Mouse (Mus musculus) left cerebral cortex, postnatal 4 days (tissue): ENCODE measurements around the gene Magi2. TPM values are rescaled to one million over a fixed set of nuclear protein-coding genes. Genes with fewer than 3 reads are reported as not detected.

Experiments
- DNase-seq: peaks from one replicate; pipeline ENCODE4 v3.0.0-alpha.2; 2022
- intact Hi-C: fragments of 180-260 bp; cut with DNase I; formaldehyde crosslinking; loops from one replicate; pipeline ENCODE4 v1.15.1; 2025
- total RNA-seq, 2 experiments: library from RNA; stranded (reverse); gene quantifications; 2 replicates each; pipeline ENCODE4 v1.2.3; 2021

The Magi2 gene
- total RNA-seq, 2 experiments from 2014 or later = 102 to 118 TPM

DNA sequence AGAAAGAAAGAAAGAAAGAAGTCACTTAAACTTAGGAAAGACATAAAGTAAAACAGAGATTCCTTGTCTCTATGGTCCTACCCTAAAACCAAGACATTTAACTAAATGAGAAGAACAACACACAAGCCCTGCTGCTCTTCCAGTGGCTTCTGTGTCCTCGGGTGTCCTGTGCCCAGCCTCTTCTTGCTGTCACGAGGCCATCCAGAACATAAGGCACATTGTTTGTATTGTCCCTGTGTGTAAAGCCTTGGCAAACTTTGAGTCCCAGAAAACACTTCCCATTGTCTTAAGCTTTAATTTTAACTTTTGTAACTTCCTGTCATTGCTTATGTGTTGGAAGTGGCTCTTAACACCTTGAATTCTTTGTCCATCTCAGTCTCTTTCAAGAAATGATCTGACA is 1348.0 kb downstream of the Magi2 start:
- intact Hi-C loops = no loop called here
- DNase-seq = no peak

DNA sequence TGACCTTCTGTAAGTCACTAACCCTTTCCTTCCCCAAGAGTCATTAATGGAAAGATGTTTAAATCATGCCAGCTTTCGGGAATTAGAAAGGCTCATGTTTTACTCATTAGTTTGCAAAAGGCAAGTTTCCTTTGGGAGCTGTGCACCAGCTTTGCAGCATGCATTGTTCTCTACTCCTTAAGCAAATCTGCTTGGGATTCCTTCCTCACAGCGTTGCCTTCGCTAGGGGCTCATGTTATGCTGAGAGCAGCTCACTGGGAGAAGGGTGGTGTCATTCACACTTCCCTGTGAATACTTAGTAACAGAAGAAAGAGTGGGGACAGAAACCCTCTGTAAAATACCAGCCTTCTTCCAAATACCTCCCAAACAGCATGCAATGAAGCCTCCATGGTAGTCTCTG is 1349.0 kb downstream of the Magi2 start:
- intact Hi-C loops = no loop called here
- DNase-seq = no peak

DNA sequence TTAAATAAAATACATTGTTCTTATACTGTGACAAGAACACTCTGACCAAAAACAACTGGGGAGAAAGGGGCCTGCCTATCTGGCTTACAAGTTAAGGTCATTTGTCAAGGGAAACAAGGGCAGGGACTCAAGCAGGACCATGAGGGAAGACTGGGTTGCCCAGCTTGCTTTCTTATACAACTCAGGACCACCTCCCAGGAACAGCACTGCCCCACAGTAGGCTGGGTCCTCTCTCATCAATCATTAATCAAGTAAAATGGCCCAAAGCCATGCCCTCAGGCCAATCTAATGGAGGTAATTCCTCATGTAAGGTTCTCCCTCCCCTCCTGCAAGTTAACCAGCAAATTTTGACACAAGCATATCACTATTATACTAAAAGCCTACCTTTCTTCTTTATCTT is 1349.4 kb downstream of the Magi2 start:
- no peak for DNase-seq
- intact Hi-C loops = no loop called here

DNA sequence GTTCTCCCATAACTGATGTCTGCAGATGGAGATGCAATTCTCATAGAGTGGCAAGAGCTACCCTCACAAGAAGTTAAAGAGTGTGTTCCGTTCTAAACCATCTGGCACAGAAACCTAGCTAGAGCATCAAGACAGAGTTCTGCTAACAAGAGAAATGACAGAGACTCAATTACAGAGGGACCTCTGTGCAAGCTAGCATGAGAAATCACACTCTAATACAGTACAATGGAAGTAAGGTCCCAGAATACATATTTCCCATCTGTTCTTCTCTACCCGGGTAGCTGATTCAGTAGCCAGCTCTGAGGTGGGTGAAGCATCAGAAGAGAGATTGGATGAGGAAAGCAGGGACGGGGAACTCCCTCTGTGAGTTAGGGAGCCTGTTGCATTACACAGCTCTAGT is 1351.8 kb downstream of the Magi2 start:
- no peak for DNase-seq
- intact Hi-C loops = no loop called here

DNA sequence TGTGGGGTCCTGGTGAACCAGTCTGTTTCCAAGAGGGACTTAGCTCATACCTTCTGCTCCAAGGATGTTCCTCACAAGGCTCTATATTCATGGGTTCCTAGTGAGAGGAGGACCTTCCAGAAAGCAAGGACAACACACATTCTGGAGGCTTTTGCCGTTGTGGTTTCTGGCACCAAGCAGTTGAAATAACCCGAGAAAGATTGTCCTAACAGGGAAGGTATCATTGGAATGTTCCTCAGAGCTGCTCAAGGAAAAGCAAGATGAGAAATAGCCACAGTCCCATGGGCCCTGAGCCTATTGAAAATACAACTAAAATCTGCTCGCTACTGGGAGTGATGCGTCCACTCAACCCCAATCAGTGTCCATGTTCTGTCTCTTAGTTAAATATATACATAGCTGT is 1353.8 kb downstream of the Magi2 start:
- DNase-seq = no peak
- intact Hi-C loops = no loop called here

DNA sequence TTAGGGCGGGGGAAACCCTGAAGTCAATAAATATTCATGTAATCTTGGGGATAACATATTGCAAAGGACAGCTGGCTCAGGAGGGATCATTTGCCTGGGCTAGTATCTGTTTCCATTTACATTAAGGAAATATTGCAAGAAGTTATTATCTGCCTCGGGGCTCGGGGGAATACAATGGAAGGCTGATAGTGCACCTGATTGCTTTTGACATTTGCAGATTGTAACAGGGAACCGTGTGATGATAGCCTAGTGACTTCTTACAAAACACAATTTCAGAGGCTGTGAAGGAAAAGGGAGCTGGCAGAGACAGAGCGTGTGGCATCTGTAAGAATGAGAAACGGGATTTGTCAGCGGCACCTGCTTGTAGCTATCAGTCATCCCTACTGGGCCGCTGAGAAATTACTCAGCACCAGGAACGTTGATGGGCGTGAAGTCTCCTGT is 1356.2 kb downstream of the Magi2 start:
- no peak for DNase-seq
- intact Hi-C loops = no loop called here

DNA sequence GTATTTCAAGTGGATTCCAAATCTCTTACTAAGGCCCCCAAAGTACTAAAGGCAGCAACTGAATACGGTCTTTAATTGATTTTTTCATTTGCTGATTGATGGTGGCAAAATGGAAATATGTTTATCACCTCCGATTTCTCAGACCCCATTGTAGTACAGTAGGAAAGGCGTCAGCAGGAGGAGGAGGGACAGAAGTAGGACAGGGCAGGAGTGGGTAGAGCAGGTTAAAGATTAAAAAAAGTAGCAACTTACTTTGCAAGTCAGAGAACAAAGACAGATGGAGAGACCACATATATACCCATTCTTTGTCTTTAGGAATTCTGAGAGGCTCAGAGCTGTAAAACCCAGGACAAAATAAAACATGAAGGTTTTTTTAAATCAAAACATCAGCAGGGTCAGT is 1356.8 kb downstream of the Magi2 start:
- no peak for DNase-seq
- intact Hi-C loops = no loop called here

DNA sequence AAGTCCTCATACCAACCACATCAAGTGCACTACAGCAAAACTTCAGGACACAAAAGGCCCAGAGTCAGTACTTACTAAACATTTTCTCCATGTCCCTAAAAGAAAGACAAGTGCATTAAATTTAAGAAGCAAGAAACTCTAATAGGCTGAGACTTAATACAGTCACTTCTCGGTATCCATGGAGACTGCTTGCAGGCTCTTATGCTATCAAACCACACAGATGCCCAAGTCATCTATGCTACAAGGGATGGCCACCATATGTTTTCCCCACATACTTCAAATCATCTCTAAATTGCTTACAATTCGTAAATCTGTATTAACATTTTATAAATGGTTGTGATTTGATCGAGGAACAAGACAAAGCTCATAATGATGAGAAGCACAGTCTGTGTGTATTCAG is 1357.9 kb downstream of the Magi2 start:
- DNase-seq = no peak
- intact Hi-C loops = no loop called here

DNA sequence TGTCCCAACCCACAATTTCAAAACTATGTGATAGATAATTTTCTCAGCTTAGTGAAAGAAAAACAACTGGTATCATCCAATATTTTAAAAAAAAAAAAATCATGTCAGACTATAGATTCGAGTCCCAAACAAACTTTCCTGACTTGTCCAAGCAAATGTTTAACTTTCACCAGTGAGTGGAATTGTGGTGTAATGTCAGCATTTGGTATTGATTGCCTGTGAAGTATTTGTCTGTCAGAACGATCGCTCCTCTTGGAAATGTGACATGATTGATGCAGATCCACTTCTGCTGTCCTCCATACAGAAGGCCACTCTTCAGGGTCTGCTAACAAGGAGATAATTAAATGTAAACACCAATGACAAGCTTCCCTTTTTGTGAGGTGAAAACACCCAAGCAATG is 1362.9 kb downstream of the Magi2 start:
- intact Hi-C loops = no loop called here
- DNase-seq = no peak

DNA sequence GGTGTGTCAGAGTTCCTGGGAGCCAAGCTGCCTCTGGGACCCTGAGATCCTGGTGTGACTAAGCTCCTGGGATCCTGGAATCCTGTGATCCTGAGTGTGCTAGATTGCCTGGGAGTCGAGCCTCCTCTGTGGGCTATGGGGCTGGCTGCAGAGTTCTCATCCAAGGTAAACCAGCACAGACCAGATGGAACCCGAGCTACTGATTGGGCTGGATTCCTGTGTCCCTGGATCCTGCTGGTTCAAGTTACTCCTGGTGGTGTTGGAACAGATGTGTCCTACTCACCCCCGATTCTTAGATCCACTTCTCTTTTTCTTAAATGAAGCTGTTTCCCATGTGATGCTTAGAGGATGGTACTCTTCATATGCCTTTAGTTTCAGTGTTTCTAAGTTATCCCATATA is 1371.4 kb downstream of the Magi2 start:
- intact Hi-C loops = no loop called here
- DNase-seq = no peak

DNA sequence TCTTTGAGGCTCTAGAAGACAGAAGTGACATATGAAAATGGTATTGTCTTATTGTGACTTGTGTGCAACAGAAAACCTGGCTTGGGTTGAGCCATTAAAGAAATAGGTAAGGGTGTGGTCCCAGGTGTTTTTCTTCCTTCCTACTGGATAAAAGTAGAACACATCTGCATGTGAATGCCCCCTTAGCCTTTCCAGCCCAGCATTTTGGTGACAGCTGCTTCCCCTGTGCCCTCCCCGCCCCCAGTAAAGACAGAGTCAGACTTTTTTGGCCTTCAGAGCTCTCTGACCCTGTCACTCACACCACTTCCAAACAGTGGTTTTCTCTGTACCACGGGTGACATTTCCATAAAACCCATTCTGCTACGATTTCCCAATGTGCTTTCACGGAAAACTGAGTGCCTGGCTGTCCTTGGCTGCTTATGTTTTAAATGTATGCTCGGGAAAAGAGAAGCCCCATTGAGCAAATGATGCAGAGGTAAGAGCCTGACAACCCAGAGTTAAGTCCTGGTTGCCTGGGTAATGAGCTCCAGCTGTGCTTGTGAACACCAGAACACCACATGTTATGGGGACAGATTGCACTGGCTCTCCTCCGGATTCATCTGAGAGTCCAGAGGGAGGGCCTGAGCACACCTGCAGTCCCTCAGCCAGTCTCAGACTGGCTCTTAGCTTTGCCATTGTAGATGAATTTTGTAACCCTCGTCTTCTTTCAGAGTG is 1377.1 kb downstream of the Magi2 start:
- DNase-seq = no peak
- intact Hi-C loops = no loop called here

DNA sequence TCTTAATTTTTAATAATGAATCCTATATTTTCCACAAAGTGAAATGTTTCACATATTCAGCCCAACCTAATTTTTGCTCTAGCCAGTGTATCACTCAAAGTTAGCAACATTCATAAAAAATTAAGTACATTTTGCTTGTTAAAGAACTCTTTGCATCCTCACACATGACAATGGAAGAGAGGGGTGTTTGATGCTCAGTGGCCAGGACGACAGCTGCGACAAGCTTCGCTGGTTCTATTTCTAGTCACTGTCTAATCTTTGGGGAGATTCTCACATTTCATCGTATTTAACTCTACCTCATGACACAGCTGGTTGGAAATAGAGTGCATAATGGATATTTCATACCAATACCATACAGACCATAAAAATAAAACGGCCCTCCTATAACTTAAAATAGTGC is 1379.7 kb downstream of the Magi2 start:
- no peak for DNase-seq
- intact Hi-C loops = no loop called here

DNA sequence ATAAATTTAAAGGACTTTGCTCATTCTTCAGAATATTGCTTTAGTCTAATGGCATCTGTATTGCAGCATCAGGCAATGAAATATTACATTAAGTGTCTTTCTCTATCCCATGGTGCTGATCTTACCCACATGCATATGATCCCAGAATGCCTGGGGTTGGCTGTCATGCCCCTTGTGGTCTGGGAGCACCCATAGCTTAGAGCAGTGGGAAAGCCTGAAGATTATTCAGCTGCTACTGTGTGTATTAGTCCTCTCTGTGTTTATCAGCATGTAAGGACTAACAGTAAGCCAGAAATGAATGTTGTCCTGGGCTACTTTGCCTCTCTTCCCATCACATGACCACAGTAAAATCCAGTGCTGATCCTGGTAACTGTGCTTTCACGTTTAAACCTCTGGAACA is 1380.7 kb downstream of the Magi2 start:
- intact Hi-C loops = no loop called here
- DNase-seq = no peak

DNA sequence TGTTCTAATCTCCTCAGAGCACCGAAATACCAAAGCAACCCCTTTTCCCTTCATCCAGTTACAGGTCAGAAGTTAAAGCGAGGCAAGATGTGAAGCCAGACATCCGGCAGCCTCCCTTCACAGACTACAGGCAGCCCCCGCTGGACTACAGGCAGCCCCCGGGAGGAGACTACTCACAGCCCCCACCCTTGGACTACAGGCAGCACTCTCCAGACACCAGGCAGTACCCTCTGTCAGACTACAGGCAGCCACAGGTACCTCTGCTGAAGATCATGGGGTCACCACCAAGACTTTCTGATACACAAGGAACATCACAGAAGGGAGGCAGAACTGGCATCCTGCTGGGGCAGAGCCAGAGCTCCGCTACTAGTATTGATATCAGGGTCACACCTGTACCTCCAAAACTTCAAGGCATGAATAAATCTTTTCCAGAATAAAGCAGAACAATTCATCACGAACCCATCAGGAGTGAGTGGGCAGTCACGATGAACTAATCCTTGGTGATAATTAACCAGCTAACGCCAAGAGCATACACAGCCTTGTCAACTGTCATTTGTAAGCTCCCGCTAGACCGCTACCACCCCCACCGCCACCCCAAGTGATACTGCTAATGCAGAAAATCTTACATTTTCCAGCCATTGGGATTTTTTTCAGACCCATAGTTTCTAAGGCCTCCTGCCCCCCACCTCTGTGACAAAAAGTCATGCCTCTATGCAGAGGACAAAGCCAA is 1382.5 kb downstream of the Magi2 start:
- no peak for DNase-seq
- intact Hi-C loops = no loop called here

DNA sequence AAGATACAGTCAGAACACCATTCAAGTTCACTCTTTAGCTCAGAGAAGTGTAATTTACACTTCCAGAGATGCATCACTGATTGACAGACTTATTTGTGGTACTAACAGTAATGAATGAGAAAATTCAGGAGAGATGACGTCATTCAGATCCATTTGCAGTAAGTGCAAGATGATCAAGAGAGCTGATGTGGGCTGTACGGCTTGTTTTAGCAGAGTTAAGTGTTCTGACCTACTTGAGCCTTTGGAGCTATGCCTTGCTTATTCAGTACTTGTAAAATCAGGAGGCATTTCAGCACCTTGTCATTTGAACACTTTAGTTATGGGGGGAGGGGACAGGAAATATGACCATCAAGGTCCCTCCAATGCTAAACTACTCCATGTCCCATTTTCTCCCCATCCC is 1383.8 kb downstream of the Magi2 start:
- intact Hi-C loops = no loop called here

DNA sequence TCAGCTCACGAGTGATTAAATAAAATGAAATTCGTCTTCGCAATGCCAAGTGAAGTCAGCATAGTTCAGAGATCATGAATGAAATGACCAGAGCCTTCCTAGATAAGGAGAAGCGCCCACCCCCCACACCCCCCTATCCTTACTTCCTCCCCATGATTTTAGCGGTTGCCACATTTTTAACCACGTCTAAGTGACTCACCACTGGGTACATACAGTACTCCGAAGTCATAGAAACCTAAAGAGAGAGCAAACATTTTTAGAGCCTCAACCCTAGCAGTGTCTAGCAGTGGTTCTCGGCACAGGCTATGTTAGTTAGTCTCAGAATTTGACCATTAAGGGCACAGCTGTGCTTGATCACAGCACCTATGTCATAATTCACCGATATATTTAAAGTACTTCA is 1385.8 kb downstream of the Magi2 start:
- intact Hi-C loops = no loop called here
- no peak for DNase-seq

More for the DNA sequence above, 1383.8 kb downstream of the Magi2 start:
- no peak for DNase-seq

DNA sequence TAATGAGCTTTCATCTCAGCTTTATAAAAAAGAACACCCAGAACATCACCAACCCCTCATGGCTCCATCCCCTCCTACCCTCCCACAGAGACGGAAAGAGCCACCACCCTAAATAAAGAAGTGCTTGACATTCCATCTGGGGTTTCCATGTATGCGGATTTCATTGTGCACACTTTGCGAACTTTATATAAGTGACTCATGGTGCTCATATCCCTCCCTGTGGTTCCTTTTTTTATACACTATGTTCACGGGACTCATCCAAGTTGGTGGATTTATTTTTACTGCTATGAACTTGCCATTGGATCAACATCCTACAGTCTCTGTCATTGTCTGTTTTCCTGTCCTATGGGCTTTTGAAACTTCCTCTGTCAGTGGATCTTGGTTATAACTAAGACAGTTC is 1388.1 kb downstream of the Magi2 start:
- intact Hi-C loops = no loop called here
- DNase-seq = no peak

DNA sequence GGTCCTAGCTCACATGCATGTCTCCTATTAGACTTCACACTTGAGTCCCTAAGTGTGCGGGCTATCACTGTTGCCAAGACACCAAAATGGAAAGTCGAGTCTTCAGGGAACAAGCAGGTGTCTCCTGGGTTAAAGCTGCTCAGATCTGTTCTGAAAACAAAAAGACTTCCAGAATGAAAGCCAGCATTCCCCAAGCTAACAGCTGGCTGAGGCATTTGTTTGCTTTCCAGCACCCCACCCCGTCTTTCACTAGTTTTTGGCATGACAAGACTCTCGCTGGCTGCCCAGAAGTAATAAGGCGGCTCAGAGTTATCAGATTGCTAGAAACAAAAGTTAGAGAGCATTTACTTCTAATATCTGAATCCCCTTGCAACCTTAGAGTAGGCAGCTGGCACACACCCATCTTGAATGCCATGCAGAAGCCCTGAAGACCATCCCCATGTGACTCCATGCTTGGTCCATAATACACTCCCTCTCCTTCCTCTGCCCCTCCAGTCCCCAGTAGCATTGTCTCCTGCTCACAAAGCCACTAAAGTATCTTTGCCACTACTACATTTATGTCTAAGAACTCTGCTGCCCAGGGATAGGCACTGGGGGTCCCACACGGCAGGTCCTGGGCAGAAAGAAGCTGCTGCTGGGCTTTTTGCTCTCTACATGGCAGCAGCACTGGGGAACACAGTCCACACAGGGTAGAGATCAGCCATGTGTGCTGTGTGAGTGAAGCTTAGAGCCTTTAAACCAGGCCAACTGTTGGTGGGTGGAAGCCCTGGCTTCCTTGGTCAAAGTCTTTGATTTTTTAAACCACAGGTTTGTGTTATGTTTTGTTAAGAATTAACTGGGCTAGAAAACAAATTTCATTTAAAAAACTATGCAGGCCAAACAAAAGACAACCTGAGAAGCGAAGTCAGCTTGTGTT is 1394.0 kb downstream of the Magi2 start:
- no peak for DNase-seq
- intact Hi-C loops = no loop called here

DNA sequence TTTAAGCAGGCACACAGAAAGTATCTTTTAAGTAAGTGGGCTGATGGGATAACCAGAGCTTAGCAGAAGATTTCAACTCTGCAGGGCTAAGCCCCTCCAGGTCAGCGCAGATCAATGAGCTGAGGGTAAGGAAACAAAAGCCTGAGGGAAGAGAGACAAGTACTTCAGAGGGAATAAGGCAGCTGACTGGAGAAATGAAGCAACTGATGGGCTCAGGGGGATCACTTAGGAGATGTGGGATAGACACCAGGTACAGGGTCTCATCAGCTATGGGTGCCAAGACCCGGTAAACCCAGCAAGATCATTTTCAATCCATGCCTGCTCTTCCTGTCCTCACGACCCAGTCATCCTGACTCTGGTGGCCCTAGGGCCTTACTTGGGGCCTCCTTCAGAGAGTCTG is 1395.6 kb downstream of the Magi2 start:
- no peak for DNase-seq
- intact Hi-C loops = no loop called here

DNA sequence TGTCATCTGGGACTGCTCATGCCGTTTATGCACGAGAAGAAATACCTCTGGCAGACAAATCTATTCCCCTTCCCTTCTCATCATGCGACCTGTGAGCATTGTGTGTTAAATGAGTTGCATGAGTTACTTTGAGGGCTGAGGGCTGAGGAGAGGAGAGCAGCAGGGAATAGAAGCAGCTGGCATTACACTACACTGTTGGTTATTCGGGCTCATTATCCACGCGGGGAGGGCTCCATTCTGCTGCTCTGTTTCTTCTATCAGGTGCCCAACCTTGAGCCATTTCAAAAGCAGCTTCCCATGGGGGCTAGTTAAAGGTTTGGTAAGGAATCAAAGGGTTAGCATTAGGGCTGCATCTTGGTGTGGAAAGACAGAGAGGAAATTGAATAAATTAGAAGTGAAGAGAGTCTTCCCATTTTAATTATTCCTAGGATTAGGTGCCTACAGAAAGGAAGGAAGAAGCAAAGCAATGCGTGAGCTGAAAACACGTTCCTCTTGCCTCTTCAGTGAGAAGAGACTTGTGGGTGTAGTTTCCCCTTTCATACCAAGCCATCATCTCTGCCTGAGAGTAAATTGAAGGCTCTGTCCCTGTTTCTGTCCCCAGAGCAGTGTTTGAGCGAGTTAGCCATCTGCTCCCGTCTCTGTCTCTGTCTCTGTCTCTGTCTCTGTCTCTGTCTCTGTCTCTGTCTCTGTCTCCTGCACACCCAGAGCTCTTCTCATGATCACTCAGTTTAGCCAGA is 1396.2 kb downstream of the Magi2 start:
- intact Hi-C loops = no loop called here
- no peak for DNase-seq

DNA sequence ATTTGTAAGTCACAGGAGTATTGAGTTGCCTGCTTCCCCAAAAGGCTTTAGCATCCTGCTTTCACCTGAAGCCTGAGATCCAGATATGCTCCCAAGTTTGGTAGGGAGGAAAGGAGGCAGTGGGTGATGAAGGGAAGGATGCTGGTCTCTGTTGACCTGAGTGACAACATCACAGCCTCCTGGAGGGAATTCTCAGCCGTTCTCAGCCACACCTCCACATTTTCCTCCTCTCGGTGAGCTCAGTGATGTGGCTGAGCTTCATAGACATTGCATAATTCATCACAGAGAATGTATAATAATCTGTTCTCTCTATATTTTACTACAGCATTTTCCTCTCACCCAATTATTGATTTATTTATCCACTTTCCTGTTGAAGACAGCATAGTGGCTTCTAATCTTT is 1398.3 kb downstream of the Magi2 start:
- intact Hi-C loops = no loop called here
- no peak for DNase-seq
